In genomic region chr16:35686491-35686890, GRCm38 (mm10) we compare ENCODE assay signal across 16 mouse cellular contexts.
DNase-seq lines count a peak whose midpoint lies in the region; ATAC-seq lines count a peak whose summit lies in the region.
"Had no signal": no experiment of that assay in that cellular context is flagged by ENCODE, and none has a peak within 500 bp of the region (broad histone marks: within the 10 kb centered on the region; RNA-seq: fewer than 3 reads in every experiment).

No protein-coding gene starts in this region.

- H3K27me3 ChIP-seq in hindbrain, embryonic 14.5 days (ENCODE audit: control insufficient read depth, insufficient read depth, low read length), result no peaks in the 10 kb centered on the region
- no peaks in the 10 kb centered on the region for H3K27me3 ChIP-seq in hindbrain, embryonic 13.5 days
- H3K27me3 ChIP-seq: lung, embryonic 15.5 days had no signal

- WGBS in hindbrain, embryonic 14.5 days, result 54% methylated on average over 7 of the region's 7 CpGs
- WGBS in hindbrain, embryonic 13.5 days, result 63% methylated on average over 7 of the region's 7 CpGs

- H3K9me3 ChIP-seq in hindbrain, embryonic 14.5 days (ENCODE audit: control insufficient read depth, low read length), result no peaks in the 10 kb centered on the region
- no peaks in the 10 kb centered on the region for H3K9me3 ChIP-seq in hindbrain, embryonic 13.5 days
- H3K9me3 ChIP-seq: lung, embryonic 15.5 days; megakaryocyte, embryonic 14.5 days had no signal

- DNase-seq in hindbrain, embryonic 14.5 days (ENCODE audit: low spot score), result peak; percentile 35
- DNase-seq in 3T3-L1 (ENCODE audit: low read depth, low spot score) (peak; percentile 31), NIH3T3 (ENCODE audit: low read depth) (peak; percentile 47)
- DNase-seq in cerebellum, adult 18-20 months, result peak; percentile 41 to 46
- no peak for DNase-seq in embryo, embryonic 10.5 days (ENCODE audit: low spot score)
- DNase-seq in layer of hippocampus, adult 11-12 months (ENCODE audit: low spot score), result no peak
- DNase-seq in gastrocnemius, adult 8-10 months (ENCODE audit: low spot score in 2 of 2), result no peak
- DNase-seq: heart, adult 11 months; kidney, adult 9 months; liver; thymus, adult 18-20 months had no signal

- ATAC-seq in hindbrain, embryonic 14.5 days (ENCODE audit: low FRiP score), result no peak
- ATAC-seq in hindbrain, embryonic 13.5 days (ENCODE audit: low FRiP score), result no peak
- ATAC-seq: CD4-positive, CD25-positive, alpha-beta regulatory T cell, adult 4 months had no signal

- H3K27ac ChIP-seq in hindbrain, embryonic 14.5 days, result no peak overlapping the region
- no peak overlapping the region for H3K27ac ChIP-seq in hindbrain, embryonic 13.5 days
- H3K27ac ChIP-seq: left cerebral cortex, adult 2 months; lung, embryonic 15.5 days had no signal

- no peaks in the 10 kb centered on the region for H3K4me1 ChIP-seq in hindbrain, embryonic 14.5 days (replicated peaks; ENCODE audit: control insufficient read depth, insufficient read depth, low read length)
- H3K4me1 ChIP-seq in hindbrain, embryonic 13.5 days (replicated peaks), result peaks cover 14% of the 10 kb centered on the region
- H3K4me1 ChIP-seq: lung, embryonic 15.5 days; megakaryocyte, embryonic 14.5 days had no signal

- no peak overlapping the region for H3K4me3 ChIP-seq in hindbrain, embryonic 14.5 days (replicated peaks; ENCODE audit: low read length)
- no peak overlapping the region for H3K4me3 ChIP-seq in hindbrain, embryonic 13.5 days
- H3K4me3 ChIP-seq: left cerebral cortex, adult 2 months; lung, embryonic 15.5 days; megakaryocyte, embryonic 14.5 days had no signal

- H3K4me2 ChIP-seq in hindbrain, embryonic 14.5 days (replicated peaks), result no peak overlapping the region
- no peak overlapping the region for H3K4me2 ChIP-seq in hindbrain, embryonic 13.5 days
- H3K4me2 ChIP-seq: lung, embryonic 15.5 days had no signal

- no peaks in the 10 kb centered on the region for H3K36me3 ChIP-seq in hindbrain, embryonic 14.5 days (replicated peaks; ENCODE audit: control insufficient read depth, insufficient read depth)
- no peaks in the 10 kb centered on the region for H3K36me3 ChIP-seq in hindbrain, embryonic 13.5 days
- H3K36me3 ChIP-seq: lung, embryonic 15.5 days had no signal

- H3K9ac ChIP-seq in hindbrain, embryonic 14.5 days, result no peak overlapping the region
- no peak overlapping the region for H3K9ac ChIP-seq in hindbrain, embryonic 13.5 days
- H3K9ac ChIP-seq: lung, embryonic 15.5 days had no signal

Comparison
In these comparisons a context has a peak if more than half of its experiments do, and no peak if none do; other contexts are left out.
1. DNase-seq: peak in hindbrain, embryonic 14.5 days (single experiment), 3T3-L1 (single experiment), NIH3T3 (single experiment) and cerebellum, adult 18-20 months (2 of 2); none in embryo, embryonic 10.5 days (single experiment), layer of hippocampus, adult 11-12 months (single experiment) and gastrocnemius, adult 8-10 months (0 of 2).